Mouse (Mus musculus) forebrain, embryonic 11.5 days (tissue): ENCODE data around the gene Hivep2. TPM values are rescaled to one million over a fixed set of nuclear protein-coding genes. Genes with fewer than 3 reads are reported as not detected.

Experiments used
- ATAC-seq: fragments of 200-750 bp; cut with Nextera tagmentation; replicated peaks from 2 replicates; pipeline ENCODE4 v1.8.0; 2017; ENCODE audit warnings: moderate TSS enrichment; ENCODE audit not compliant: low FRiP score
- DNase-seq: peaks from one replicate; pipeline ENCODE4 v3.0.0-alpha.2; 2017; ENCODE audit warnings: low spot score
- H3K27ac ChIP-seq: fragments of 300-500 bp; sonication (generic); 2 replicates; pipeline ENCODE4 v1.5.1; 2014; ENCODE audit warnings: low read depth, low read length
- H3K27me3 ChIP-seq: fragments of 300-500 bp; sonication (generic); 2 replicates; pipeline ENCODE4 v1.6.1; 2014; ENCODE audit warnings: mild to moderate bottlenecking, low read length, mixed read lengths; ENCODE audit not compliant: control insufficient read depth, insufficient read depth
- H3K36me3 ChIP-seq: fragments of 300-500 bp; sonication (generic); 2 replicates; pipeline ENCODE4 v1.6.1; 2014; ENCODE audit warnings: mild to moderate bottlenecking, low read length, moderate library complexity, mixed read lengths; ENCODE audit not compliant: control insufficient read depth, insufficient read depth
- H3K4me1 ChIP-seq: fragments of 300-500 bp; sonication (generic); replicated peaks from 2 replicates; pipeline ENCODE4 v1.6.1; 2014; ENCODE audit warnings: low read length, mixed read lengths; ENCODE audit not compliant: control insufficient read depth, insufficient read depth
- H3K4me2 ChIP-seq: fragments of 300-500 bp; sonication (generic); 2 replicates; pipeline ENCODE4 v1.6.1; 2014; ENCODE audit warnings: low read depth, mild to moderate bottlenecking, low read length, moderate library complexity, mixed read lengths; ENCODE audit not compliant: severe bottlenecking
- H3K4me3 ChIP-seq: fragments of 300-500 bp; sonication (generic); 2 replicates; pipeline ENCODE4 v1.5.1; 2014; ENCODE audit warnings: low read depth, low read length
- H3K9ac ChIP-seq: fragments of 300-500 bp; sonication (generic); 2 replicates; pipeline ENCODE4 v1.6.1; 2014; ENCODE audit warnings: low read length
- H3K9me3 ChIP-seq: fragments of 300-500 bp; sonication (generic); 2 replicates; pipeline ENCODE4 v1.6.1; 2016; ENCODE audit warnings: low read length, mixed read lengths; ENCODE audit not compliant: control insufficient read depth
- WGBS: fragments of 180-500 bp; shearing (Covaris S2); extraction: QIAGEN DNeasy Blood & Tissue Kit; methylation state at CpG from one replicate; pipeline ENCODE4 v1.1.7; 2014; 5-methylcytosine and 5-hydroxymethylcytosine counted together
- polyA plus RNA-seq: library from polyadenylated mRNA; unstranded; fragments of >200 nt; fragmentation: Nextera tagmentation; extraction: Ambion mirVana; gene quantifications from 2 replicates; pipeline ENCODE4 v1.2.1, GENCODE M21; 2014

Gene Hivep2
- polyA plus RNA-seq, 1 experiment from 2014 or later, result 4.7 TPM

DNA sequence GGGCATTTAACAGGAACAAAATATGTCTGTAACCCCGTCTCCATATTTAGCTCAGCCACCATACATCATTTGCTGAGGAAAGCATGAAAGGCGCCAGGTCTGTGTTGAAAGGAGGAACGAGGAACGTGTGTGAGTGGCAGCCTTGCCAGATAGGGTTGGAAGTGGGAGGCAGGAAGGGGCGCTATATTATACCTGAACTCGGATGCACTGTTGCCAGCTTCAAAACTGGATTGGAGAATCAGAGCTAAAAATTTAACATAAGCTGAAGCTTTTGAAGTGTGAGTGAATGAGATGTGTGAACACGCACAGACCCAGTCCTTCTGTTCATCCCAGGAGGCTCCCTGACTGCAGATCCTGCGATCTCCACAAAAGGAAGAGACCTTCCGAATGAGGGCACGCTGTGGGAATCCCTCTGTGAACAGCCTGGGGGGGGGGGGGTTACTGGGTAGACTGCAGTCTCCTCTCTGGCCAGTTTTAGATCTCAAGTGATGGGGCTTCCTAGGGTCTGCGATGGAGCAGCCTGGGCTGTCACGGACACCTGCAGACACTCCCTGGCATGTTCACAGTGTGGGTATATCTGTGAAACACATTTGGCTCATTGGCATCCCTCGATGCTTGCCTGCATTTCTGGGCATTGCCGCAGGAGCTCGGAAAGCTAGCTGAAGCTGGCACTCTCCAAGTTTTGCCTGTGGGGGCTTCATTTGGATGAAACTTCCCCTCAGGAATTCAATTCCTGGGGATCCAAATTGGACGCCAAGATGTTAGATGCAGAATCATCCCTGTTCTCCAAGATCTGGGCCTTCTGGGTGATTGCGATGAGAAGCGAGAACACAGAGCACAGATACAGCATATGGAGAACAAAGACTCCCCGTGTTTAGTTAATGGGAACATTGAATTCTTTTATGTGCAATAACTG lies 213.8 kb downstream of the Hivep2 start:
- no peak for ATAC-seq
- no peak for DNase-seq
- Histone ChIP-seq H3K4me2 (no peak overlapping the region), H3K36me3 (no peaks in the 10 kb centered on the region), H3K27me3 (no peaks in the 10 kb centered on the region), H3K9me3 (no peaks in the 10 kb centered on the region), H3K4me3 (no peak overlapping the region), H3K27ac (no peak overlapping the region), H3K9ac (no peak overlapping the region), H3K4me1 (no peaks in the 10 kb centered on the region)
- WGBS, result 84% methylated on average over 19 of the region's 19 CpGs

DNA sequence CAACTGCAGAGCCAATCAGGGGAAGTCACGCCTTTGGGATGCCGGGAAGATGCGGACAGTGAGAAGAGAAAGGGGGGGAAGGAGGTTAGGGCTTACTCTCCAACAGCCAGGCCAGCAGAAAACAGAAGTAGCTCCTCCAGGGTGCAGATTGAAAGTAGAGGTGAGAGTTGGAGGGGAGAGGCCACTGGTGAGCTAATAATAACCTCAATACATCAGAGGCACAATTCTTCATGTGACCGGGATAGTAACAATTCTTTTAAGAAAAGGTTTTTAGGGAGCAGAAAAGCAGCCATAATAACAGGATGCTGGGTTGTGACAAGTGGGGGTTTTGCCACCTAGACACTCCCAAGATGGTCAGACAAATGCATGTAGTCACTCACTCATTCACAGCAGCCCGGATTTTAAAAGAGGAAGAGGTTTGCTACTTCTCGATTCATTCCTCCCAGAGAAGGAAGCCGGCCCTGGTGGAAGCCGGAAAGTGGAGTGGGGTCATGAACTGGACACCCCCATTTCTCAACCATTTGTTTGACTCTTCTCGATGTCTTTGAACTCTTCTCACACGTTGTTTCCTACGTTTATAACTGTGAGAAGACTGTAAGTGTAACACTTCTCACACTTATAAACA lies 220.6 kb downstream of the Hivep2 start:
- DNase-seq (no peak), ATAC-seq (no peak)
- Histone ChIP-seq H3K4me1 (no peaks in the 10 kb centered on the region), H3K4me2 (no peak overlapping the region), H3K9ac (no peak overlapping the region), H3K9me3 (no peaks in the 10 kb centered on the region), H3K36me3 (no peaks in the 10 kb centered on the region), H3K4me3 (no peak overlapping the region), H3K27me3 (no peaks in the 10 kb centered on the region), H3K27ac (no peak overlapping the region)
- WGBS, result 88% methylated on average over 11 of the region's 11 CpGs

DNA sequence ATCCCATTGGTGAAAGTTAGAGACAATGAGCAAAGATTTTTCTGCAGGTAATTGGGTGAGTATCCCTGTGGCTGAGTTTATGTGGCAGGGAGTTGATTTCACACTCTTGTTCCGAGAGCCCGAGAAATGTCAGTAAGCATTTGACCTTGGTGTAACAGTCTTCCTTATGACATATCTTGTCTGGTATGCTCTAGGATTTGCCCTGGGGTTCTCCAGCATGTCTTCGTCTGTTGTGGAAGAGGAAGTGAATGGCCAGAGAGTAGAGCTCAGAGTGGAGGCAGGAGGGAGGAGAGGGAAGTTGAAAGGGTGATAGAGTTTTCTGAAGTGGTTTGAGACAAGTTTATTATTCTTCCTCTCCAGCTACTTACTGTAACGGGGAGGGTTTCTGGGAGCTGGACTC lies 223.2 kb downstream of the Hivep2 start:
- H3K27ac ChIP-seq, result no peak overlapping the region
- 71% methylated on average over 4 of the region's 4 CpGs for WGBS
- H3K27me3 ChIP-seq, result no peaks in the 10 kb centered on the region
- no peak overlapping the region for H3K4me3 ChIP-seq
- H3K4me2 ChIP-seq, result no peak overlapping the region
- H3K9me3 ChIP-seq, result no peaks in the 10 kb centered on the region
- H3K4me1 ChIP-seq, result 0 out of 2 replicates have a peak, but pooled peaks cover 2% of the 10 kb centered on the region
- DNase-seq (no peak), ATAC-seq (no peak)
- H3K36me3 ChIP-seq, result no peaks in the 10 kb centered on the region
- H3K9ac ChIP-seq, result no peak overlapping the region

DNA sequence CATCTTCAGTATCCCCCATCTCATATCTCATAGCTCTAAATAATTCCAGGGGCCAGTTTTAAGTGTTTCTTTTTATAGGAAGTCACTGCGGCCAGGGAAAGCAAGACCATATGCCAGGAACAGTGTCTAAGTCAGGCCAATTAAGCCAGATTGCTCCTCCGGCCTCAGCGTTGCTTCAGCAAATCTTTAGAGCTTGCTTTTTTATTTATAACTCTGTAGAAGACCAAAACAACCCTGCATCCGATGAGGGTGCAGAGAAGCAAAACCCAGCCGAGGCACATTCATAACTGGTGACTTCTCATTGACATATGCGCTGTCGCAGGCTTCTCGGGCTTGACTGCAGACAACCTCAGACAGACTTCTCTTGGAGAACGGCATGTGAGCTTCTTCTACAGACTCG lies 225.3 kb downstream of the Hivep2 start:
- ATAC-seq, result no peak

DNA sequence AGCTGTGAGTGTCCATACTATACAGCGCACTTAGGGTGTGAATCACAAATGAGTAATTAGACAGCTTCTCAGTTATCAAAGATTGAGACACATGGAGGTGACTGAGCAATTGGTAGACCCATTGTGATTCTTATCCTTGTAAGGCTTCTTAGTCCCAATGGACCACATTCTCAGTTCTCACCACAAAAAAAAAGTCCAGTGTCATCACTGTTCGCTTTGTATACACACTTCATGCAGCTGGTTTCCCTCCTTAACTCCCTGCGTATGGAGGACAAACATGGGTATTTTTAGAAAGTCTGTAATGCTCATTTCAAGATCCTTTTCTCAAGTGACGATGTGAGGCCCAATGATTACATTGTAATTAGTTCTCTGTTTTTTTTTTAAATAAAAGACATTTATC lies 226.3 kb downstream of the Hivep2 start:
- WGBS, result 91% methylated on average over 4 of the region's 4 CpGs

More for the DNA sequence above, 225.3 kb downstream of the Hivep2 start:
- H3K4me2 ChIP-seq, result no peak overlapping the region
- DNase-seq, result no peak
- no peak overlapping the region for H3K27ac ChIP-seq
- H3K4me1 ChIP-seq, result peaks cover 2% of the 10 kb centered on the region; the same call in 1 of the 2 replicates
- no peaks in the 10 kb centered on the region for H3K36me3 ChIP-seq
- no peaks in the 10 kb centered on the region for H3K27me3 ChIP-seq
- H3K9ac ChIP-seq, result no peak overlapping the region
- H3K9me3 ChIP-seq, result no peaks in the 10 kb centered on the region
- WGBS, result 86% methylated on average over 10 of the region's 10 CpGs
- no peak overlapping the region for H3K4me3 ChIP-seq

DNA sequence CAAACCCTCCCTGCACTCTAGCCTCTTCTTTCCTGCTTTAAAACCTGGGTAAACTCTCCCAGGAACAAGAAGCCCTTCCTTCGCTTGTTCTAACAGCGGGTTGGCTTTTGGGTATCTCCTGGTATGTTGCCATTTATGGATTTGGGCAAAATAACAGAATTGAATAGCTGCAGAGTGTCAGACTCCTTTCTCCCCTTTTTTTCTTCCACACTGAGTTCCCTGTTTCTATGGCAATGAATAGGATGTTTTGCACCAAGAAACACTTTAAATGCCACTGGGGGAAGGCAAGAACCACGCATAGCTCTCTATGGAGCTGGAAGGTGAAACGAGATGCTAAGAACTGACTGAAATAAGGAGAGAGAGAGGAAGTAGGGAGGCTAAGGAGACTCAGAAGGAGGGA lies 227.8 kb downstream of the Hivep2 start:
- Histone ChIP-seq H3K36me3 (no peaks in the 10 kb centered on the region), H3K9me3 (no peaks in the 10 kb centered on the region), H3K9ac (no peak overlapping the region), H3K4me2 (no peak overlapping the region), H3K4me1 (peaks cover 2% of the 10 kb centered on the region; the same call in 1 of the 2 replicates), H3K27ac (no peak overlapping the region), H3K4me3 (no peak overlapping the region), H3K27me3 (no peaks in the 10 kb centered on the region)
- 66% methylated on average over 4 of the region's 4 CpGs for WGBS
- no peak for ATAC-seq
- DNase-seq, result no peak

More for the DNA sequence above, 226.3 kb downstream of the Hivep2 start:
- ATAC-seq (no peak), DNase-seq (no peak)
- Histone ChIP-seq H3K9me3 (no peaks in the 10 kb centered on the region), H3K4me3 (no peak overlapping the region), H3K9ac (no peak overlapping the region), H3K4me1 (peaks cover 2% of the 10 kb centered on the region; the same call in 1 of the 2 replicates), H3K36me3 (no peaks in the 10 kb centered on the region), H3K27ac (no peak overlapping the region), H3K4me2 (no peak overlapping the region), H3K27me3 (no peaks in the 10 kb centered on the region)

DNA sequence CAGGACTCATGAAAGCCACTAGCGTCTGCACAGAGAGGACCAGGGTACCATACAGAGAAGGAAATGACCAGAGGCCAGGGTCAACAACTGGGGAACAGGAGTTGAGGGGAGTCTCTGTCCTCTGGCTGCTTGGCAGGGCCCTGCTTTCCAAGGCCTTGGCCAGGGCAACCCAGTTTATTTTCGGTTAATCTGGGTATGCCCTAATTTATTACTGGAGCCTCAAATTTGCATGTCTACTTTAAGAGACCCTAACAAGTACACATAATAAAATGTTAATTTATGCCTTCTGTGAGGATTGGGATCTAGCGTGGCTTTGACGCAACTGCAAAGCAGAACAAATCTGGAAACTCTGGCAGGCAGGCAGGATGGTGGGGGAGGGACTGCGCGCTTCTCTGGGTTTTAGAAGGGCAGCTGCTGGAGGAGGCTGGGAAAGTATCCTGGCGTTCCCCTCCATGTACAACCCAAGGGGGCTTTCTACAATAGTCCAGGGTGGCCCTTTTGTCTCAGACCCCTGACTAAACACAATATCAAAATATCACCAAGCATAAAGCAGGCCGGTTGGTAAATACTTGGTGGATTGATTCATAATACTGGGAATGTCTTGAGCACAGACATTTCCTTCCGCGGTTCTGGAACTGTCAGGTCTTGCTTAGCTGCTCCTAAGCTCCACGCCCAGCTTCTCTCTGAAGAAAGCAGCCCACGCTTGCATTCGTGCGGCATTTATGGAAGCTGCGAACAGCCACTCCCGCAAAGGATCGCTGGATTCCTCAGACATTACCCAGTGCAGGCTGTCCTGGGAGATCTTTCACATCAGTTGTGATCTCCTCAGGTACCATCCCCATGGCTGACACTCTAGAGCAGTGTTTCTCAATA lies 230.1 kb downstream of the Hivep2 start:
- Histone ChIP-seq H3K4me3 (no peak overlapping the region), H3K9ac (no peak overlapping the region), H3K4me2 (no peak overlapping the region), H3K9me3 (no peaks in the 10 kb centered on the region), H3K27me3 (no peaks in the 10 kb centered on the region), H3K4me1 (peaks cover 2% of the 10 kb centered on the region; the same call in 1 of the 2 replicates), H3K27ac (no peak overlapping the region), H3K36me3 (no peaks in the 10 kb centered on the region)
- 77% methylated on average over 17 of the region's 17 CpGs for WGBS
- ATAC-seq (no peak), DNase-seq (no peak)

DNA sequence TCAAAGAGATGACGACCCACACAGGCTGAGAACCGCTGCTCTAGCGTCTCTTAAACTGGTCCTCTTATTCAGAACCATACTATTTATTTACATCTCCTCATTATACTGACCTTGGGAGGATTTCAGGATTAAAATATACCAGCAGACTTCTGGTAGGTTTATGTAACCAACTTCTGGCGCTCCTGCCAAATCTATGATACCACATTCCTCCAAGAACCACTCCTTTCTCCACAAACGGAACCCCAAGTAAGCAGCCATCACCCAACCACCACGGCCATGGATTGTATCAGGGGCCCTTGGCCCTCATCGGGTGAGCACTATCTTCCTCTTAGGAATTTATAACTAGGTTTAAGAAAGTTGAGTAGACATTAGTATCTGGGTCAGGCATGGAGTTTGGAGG lies 230.9 kb downstream of the Hivep2 start:
- 91% methylated on average over 7 of the region's 7 CpGs for WGBS
- Histone ChIP-seq H3K4me1 (peaks cover 2% of the 10 kb centered on the region; the same call in 1 of the 2 replicates), H3K4me2 (no peak overlapping the region), H3K36me3 (no peaks in the 10 kb centered on the region), H3K9ac (no peak overlapping the region), H3K4me3 (no peak overlapping the region), H3K9me3 (no peaks in the 10 kb centered on the region), H3K27ac (no peak overlapping the region), H3K27me3 (no peaks in the 10 kb centered on the region)
- ATAC-seq (no peak), DNase-seq (no peak)
